Mouse (Mus musculus) thymus, adult 2 months (tissue): ENCODE results near the gene Amd1. TPM values are rescaled to one million over a fixed set of nuclear protein-coding genes. Genes with fewer than 3 reads are reported as not detected.

Source experiments
- DNase-seq: peaks from one replicate; pipeline ENCODE4 v3.0.0; 2021
- H3K27ac ChIP-seq: fragments of 200-500 bp; 2 replicates; pipeline ENCODE4 v1.5.1; 2012; ENCODE audit warnings: low read length, control low read depth; ENCODE audit not compliant: control insufficient read depth, insufficient read depth
- H3K27me3 ChIP-seq: fragments of 200-500 bp; 2 replicates; pipeline ENCODE4 v1.6.1; 2012; ENCODE audit warnings: mild to moderate bottlenecking, low read length, moderate library complexity, mixed read lengths; ENCODE audit not compliant: control insufficient read depth, insufficient read depth
- H3K36me3 ChIP-seq: fragments of 200-500 bp; 2 replicates; pipeline ENCODE4 v1.6.1; 2012; ENCODE audit warnings: mild to moderate bottlenecking, low read length, moderate library complexity; ENCODE audit not compliant: control insufficient read depth, insufficient read depth
- H3K4me1 ChIP-seq: fragments of 200-500 bp; replicated peaks from 2 replicates; pipeline ENCODE4 v1.6.1; 2012; ENCODE audit warnings: low read length; ENCODE audit not compliant: control insufficient read depth, insufficient read depth
- H3K4me3 ChIP-seq: fragments of 200-500 bp; 2 replicates; pipeline ENCODE4 v1.5.1; 2012; ENCODE audit warnings: mild to moderate bottlenecking, low read length, control low read depth, moderate library complexity; ENCODE audit not compliant: control insufficient read depth, insufficient read depth
- CTCF ChIP-seq: fragments of 200-500 bp; IDR thresholded peaks from 2 replicates; pipeline ENCODE4 v1.5.1; 2012; ENCODE audit warnings: mild to moderate bottlenecking, control low read depth, low read length, moderate library complexity, borderline replicate concordance; ENCODE audit not compliant: control insufficient read depth, poor library complexity, insufficient read depth; ENCODE audit errors: extremely low read depth
- POLR2A ChIP-seq: fragments of 200-500 bp; IDR thresholded peaks from 2 replicates; pipeline ENCODE4 v1.6.1; 2012; ENCODE audit warnings: mild to moderate bottlenecking, low read length, control low read depth, moderate library complexity; ENCODE audit not compliant: control insufficient read depth, poor library complexity, insufficient read depth; ENCODE audit errors: extremely low read depth
- WGBS: fragments of 180-500 bp; shearing (Covaris S2); methylation state at CpG from one replicate; pipeline ENCODE4 v1.1.7; 2018; 5-methylcytosine and 5-hydroxymethylcytosine counted together
- polyA plus RNA-seq: library from polyadenylated mRNA; depleted of rRNA; stranded (reverse); fragments of >200 nt; gene quantifications from 2 replicates; pipeline ENCODE4 v1.2.3, GENCODE M21; 2012

Amd1 gene
- polyA plus RNA-seq, 1 experiment, result 11.4 TPM

- H3K36me3 ChIP-seq, result no peaks in the 10 kb centered on the region
- peaks cover 6% of the 10 kb centered on the region for H3K4me1 ChIP-seq
- H3K4me3 ChIP-seq, result no peak overlapping the region
- no peak for TF ChIP-seq CTCF
- no peak for TF ChIP-seq POLR2A
- H3K27ac ChIP-seq, result peak overlapping the region; percentile 41; the same call in 1 of the 2 replicates
- no peak for DNase-seq
- 65% methylated on average over 9 of the region's 9 CpGs for WGBS
- no peaks in the 10 kb centered on the region for H3K27me3 ChIP-seq
Measured at GRCm38 (mm10) chr10:40347461-40347954, 45.5 kb upstream of the Amd1 start.

GRCm38 (mm10) chr10:40346776-40347403 lies 44.9 kb upstream of the Amd1 start:
- 60% methylated on average over 3 of the region's 3 CpGs for WGBS
- H3K27me3 ChIP-seq, result no peaks in the 10 kb centered on the region

GRCm38 (mm10) chr10:40342036-40342435 lies 40.0 kb upstream of the Amd1 start:
- WGBS, result 89% methylated on average over 4 of the region's 4 CpGs
- TF ChIP-seq CTCF, result no peak
- TF ChIP-seq POLR2A, result no peak
- no peaks in the 10 kb centered on the region for H3K27me3 ChIP-seq

More at GRCm38 (mm10) chr10:40346776-40347403, 44.9 kb upstream of the Amd1 start:
- no peaks in the 10 kb centered on the region for H3K36me3 ChIP-seq
- no peak for TF ChIP-seq POLR2A
- no peak for TF ChIP-seq CTCF
- peaks cover 6% of the 10 kb centered on the region for H3K4me1 ChIP-seq
- DNase-seq, result no peak
- H3K27ac ChIP-seq, result no peak overlapping the region
- no peak overlapping the region for H3K4me3 ChIP-seq

GRCm38 (mm10) chr10:40339351-40339964 lies 37.5 kb upstream of the Amd1 start, which contains the start of gene Cdk19:
TSS of gene Cdk19 (plus strand) at chr10:40339564.
- Histone ChIP-seq H3K36me3 (no peaks in the 10 kb centered on the region), H3K27me3 (no peaks in the 10 kb centered on the region), H3K27ac (no peak within 1 kb of the TSS), H3K4me3 (no peak within 1 kb of the TSS), H3K4me1 (no peaks in the 10 kb centered on the region)
- WGBS, result 86% methylated on average over 13 of the region's 13 CpGs
- no peak for DNase-seq
- TF ChIP-seq CTCF (no peak), POLR2A (no peak)

More at GRCm38 (mm10) chr10:40342036-40342435, 40.0 kb upstream of the Amd1 start:
- Histone ChIP-seq H3K27ac (no peak overlapping the region), H3K36me3 (no peaks in the 10 kb centered on the region), H3K4me3 (no peak overlapping the region), H3K4me1 (no peaks in the 10 kb centered on the region)
- DNase-seq, result no peak

GRCm38 (mm10) chr10:40332864-40333263 lies 30.9 kb upstream of the Amd1 start:
- TF ChIP-seq POLR2A, result no peak
- TF ChIP-seq CTCF, result no peak
- no peak for DNase-seq
- no peaks in the 10 kb centered on the region for H3K4me1 ChIP-seq
- no peaks in the 10 kb centered on the region for H3K36me3 ChIP-seq
- H3K4me3 ChIP-seq, result no peak overlapping the region
- WGBS, result 93% methylated on average over 6 of the region's 6 CpGs
- no peak overlapping the region for H3K27ac ChIP-seq
- H3K27me3 ChIP-seq, result no peaks in the 10 kb centered on the region

DNA sequence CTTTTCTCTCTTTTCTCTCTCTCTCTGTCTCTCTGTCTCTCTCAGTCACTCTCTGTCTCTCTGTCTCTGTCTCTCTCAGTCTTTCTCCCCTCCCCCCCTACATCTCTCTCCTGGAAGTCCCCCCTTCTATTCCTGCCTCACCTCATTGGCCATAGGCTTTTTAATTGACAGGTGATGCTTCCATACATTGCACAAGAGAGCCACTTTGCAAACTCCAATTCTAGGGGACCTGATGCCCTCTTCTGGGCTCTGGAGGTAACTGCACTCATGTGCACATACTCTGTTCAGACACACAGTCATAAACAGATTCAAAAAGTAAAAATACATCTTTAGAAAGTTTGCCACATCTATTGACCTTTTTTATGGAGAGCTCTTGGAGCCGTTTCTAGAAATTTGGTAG lies 28.3 kb upstream of the Amd1 start:
- 96% methylated on average over 1 of the region's 1 CpGs for WGBS
- no peak overlapping the region for H3K4me3 ChIP-seq

GRCm38 (mm10) chr10:40328004-40328551 lies 26.1 kb upstream of the Amd1 start:
- TF ChIP-seq POLR2A (no peak), CTCF (no peak)
- no peak overlapping the region for H3K27ac ChIP-seq
- WGBS, result 91% methylated on average over 9 of the region's 9 CpGs

More for the DNA sequence above, 28.3 kb upstream of the Amd1 start:
- no peak for TF ChIP-seq CTCF
- Histone ChIP-seq H3K27ac (no peak overlapping the region), H3K4me1 (no peaks in the 10 kb centered on the region), H3K27me3 (no peaks in the 10 kb centered on the region), H3K36me3 (no peaks in the 10 kb centered on the region)
- no peak for DNase-seq

More at GRCm38 (mm10) chr10:40328004-40328551, 26.1 kb upstream of the Amd1 start:
- Histone ChIP-seq H3K27me3 (no peaks in the 10 kb centered on the region), H3K4me1 (no peaks in the 10 kb centered on the region), H3K36me3 (no peaks in the 10 kb centered on the region), H3K4me3 (no peak overlapping the region)
- DNase-seq, result no peak
